Mouse (Mus musculus) midbrain, embryonic 12.5 days (tissue): ENCODE results near the gene Grm1. TPM values are rescaled to one million over a fixed set of nuclear protein-coding genes. Genes with fewer than 3 reads are reported as not detected.

Source experiments
- ATAC-seq: fragments of 200-750 bp; cut with Nextera tagmentation; 2 replicates; pipeline ENCODE4 v1.8.0; 2017; ENCODE audit warnings: low read depth, moderate TSS enrichment, moderate library complexity; ENCODE audit not compliant: low FRiP score
- H3K27ac ChIP-seq: fragments of 300-500 bp; sonication (generic); replicated peaks from 2 replicates; pipeline ENCODE4 v1.5.1; 2016; ENCODE audit warnings: mild to moderate bottlenecking
- H3K27me3 ChIP-seq: fragments of 300-500 bp; sonication (generic); 2 replicates; pipeline ENCODE4 v1.6.1; 2016; ENCODE audit warnings: mild to moderate bottlenecking
- H3K36me3 ChIP-seq: fragments of 300-500 bp; sonication (generic); 2 replicates; pipeline ENCODE4 v1.6.1; 2016
- H3K4me1 ChIP-seq: fragments of 300-500 bp; sonication (generic); 2 replicates; pipeline ENCODE4 v1.6.1; 2016
- H3K4me2 ChIP-seq: fragments of 300-500 bp; sonication (generic); replicated peaks from 2 replicates; pipeline ENCODE4 v1.6.1; 2016; ENCODE audit warnings: mild to moderate bottlenecking, moderate library complexity
- H3K4me3 ChIP-seq: fragments of 300-500 bp; sonication (generic); 2 replicates; pipeline ENCODE4 v1.5.1; 2016; ENCODE audit warnings: mild to moderate bottlenecking
- H3K9ac ChIP-seq: fragments of 300-500 bp; sonication (generic); replicated peaks from 2 replicates; pipeline ENCODE4 v1.6.1; 2016; ENCODE audit warnings: mild to moderate bottlenecking, moderate library complexity
- H3K9me3 ChIP-seq: fragments of 300-500 bp; sonication (generic); 2 replicates; pipeline ENCODE4 v1.6.1; 2016; ENCODE audit warnings: mild to moderate bottlenecking
- WGBS: fragments of 180-500 bp; shearing (Covaris S2); methylation state at CpG from one replicate; pipeline ENCODE4 v1.1.7; 2016; 5-methylcytosine and 5-hydroxymethylcytosine counted together
- polyA plus RNA-seq: library from polyadenylated mRNA; unstranded; fragments of >200 nt; fragmentation: Nextera tagmentation; extraction: Ambion mirVana; gene quantifications from 2 replicates; pipeline ENCODE4 v1.2.1, GENCODE M21; 2016

Grm1 gene
- polyA plus RNA-seq, 1 experiment from 2014 or later: 0.61 TPM

DNA sequence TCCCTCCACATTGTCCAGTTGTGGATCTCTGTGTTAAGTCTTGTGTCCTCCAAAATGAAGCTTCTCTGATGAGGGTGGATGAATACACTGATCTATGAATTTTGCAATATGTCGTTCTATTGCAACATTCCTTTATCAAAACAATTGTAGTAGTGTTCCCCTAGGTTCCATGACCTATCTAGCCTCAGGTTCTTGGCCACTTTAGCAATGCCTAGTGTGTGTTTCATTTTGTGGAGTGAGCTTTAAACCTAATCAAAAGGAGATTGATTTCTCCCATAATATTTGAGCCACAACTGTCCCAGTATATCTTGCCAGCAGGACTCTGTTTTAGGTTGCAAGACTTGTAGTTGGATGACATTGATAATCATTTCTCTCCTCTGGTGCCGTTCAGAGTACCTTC is 211.9 kb downstream of the Grm1 start:
- Histone ChIP-seq H3K9ac (no peak overlapping the region), H3K9me3 (no peaks in the 10 kb centered on the region), H3K4me3 (no peak overlapping the region), H3K27ac (no peak overlapping the region), H3K27me3 (no peaks in the 10 kb centered on the region), H3K4me2 (no peak overlapping the region), H3K4me1 (no peaks in the 10 kb centered on the region), H3K36me3 (no peaks in the 10 kb centered on the region)
- 83% methylated on average over 2 of the region's 2 CpGs for WGBS
- no peak for ATAC-seq

DNA sequence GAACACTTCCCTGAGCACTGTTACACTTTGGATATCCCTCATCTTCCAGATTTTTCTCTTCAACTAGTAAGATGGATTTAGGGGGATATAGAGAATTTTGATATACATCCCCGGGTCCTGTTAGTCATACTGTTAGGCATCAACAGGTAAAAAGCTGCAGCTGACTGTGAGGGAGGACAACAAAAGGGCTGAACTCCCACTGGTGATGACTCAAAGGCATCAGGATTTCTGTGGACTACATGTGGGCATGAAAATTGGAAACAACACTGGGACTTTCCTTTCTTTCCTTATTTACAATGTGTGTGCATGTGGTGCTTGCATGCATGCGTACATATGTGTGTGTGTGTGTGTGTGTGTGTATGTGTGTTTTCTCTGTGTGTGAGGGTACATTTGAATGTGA is 215.9 kb downstream of the Grm1 start:
- no peaks in the 10 kb centered on the region for H3K27me3 ChIP-seq
- H3K4me3 ChIP-seq: no peak overlapping the region
- H3K36me3 ChIP-seq: no peaks in the 10 kb centered on the region
- no peaks in the 10 kb centered on the region for H3K4me1 ChIP-seq
- H3K9me3 ChIP-seq: no peaks in the 10 kb centered on the region
- 88% methylated on average over 2 of the region's 2 CpGs for WGBS
- no peak overlapping the region for H3K27ac ChIP-seq
- no peak overlapping the region for H3K4me2 ChIP-seq
- no peak for ATAC-seq
- no peak overlapping the region for H3K9ac ChIP-seq

DNA sequence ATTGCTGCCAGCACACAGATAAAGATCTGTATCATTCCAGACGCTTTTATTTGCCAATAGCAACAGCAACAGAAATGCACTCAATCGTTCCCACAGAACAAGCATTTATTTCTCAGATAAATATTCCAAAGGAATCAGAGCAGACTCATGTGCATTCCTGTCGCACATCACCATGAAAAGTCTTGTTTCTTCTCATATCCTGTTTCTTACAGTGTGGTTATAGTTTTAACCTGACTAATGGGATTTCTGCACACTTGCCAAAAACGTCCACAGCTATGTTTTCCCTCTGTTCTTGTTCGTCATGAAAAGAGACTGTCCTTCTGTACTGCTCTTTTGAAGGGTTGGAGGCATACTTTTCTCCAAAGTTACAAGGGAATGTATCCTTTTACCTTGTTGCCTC is 217.4 kb downstream of the Grm1 start:
- Histone ChIP-seq H3K9ac (no peak overlapping the region), H3K4me1 (no peaks in the 10 kb centered on the region), H3K4me2 (no peak overlapping the region), H3K9me3 (no peaks in the 10 kb centered on the region), H3K36me3 (no peaks in the 10 kb centered on the region), H3K27ac (no peak overlapping the region), H3K27me3 (no peaks in the 10 kb centered on the region), H3K4me3 (no peak overlapping the region)
- WGBS: 70% methylated on average over 5 of the region's 5 CpGs
- ATAC-seq: no peak

DNA sequence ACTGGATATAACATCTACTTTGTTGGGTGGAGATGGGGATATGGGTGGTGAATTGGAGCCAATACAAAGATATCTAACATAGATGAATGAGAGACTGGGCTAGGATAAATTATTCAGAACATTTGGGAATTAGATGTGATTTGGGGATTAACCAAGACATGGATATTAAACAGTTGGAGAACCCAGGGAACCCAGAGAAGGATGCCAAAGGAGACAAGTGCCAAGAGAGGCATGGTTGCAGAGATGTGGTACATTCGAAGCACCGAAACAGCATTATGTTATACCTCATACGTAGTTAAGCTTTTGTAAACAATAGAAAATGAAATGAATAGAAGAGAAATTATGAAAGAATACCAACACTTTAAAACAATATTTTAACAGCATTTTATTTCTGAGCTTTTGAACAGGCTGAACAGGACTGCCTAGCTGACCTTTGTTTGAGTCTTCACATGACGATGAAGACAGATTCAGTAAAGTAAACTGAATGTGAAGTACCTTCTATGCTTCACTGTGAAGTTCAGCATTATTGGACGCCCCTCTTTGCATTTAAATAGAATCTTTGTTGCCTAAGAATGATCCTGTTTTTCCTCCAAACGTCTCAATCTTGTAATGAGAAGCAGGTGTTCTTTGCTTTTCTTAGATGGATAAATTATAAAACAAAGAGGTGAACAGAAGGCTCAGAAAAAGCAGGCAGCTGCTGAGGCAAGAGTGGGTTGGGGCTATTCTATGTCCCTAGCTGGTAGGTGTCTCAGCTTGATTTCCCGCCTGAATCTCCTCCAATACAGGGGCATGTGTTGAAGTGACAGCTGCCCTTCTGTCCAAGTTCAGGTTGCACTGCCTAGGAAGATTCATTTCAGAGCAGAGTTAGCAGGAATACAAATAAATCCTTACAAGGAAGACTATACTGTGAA is 234.5 kb downstream of the Grm1 start:
- no peak overlapping the region for H3K27ac ChIP-seq
- H3K9ac ChIP-seq: no peak overlapping the region
- H3K4me2 ChIP-seq: no peak overlapping the region
- peaks cover 5% of the 10 kb centered on the region; the same call in 1 of the 2 replicates for H3K4me1 ChIP-seq
- 60% methylated on average over 7 of the region's 7 CpGs for WGBS
- ATAC-seq: peak; percentile 77; the same call in 1 of the 2 replicates
- H3K27me3 ChIP-seq: no peaks in the 10 kb centered on the region
- H3K9me3 ChIP-seq: no peaks in the 10 kb centered on the region
- H3K36me3 ChIP-seq: no peaks in the 10 kb centered on the region
- H3K4me3 ChIP-seq: no peak overlapping the region

DNA sequence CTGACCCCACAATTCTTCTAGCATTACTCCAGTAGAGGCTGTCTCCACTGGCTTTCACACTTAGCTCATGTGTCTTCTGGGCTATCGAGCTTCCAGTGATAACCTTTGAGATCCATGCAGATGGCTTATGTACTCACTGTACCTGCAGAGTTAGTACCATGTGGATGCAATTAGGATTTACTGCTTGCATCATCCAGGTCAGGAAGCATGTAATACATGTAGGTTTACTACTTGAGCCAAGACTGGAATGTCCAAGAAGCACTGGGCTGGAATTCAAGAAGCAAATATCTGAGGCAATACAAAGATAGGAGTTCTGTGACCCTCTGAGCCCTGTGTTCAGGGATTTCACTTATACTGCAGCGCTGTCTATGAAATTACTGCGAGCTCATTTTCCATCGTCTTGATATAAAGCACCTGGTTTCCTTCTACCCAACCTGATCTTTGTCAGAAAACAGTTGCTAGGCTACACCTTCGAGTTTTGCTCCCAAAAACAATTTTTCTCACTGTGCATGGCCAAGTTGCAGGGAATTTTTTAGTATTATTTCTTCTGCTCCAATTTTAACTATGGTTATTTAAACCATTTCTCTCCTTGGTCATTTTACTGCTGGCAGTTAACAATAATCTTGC is 237.0 kb downstream of the Grm1 start:
- Histone ChIP-seq H3K27me3 (no peaks in the 10 kb centered on the region), H3K27ac (no peak overlapping the region), H3K4me3 (no peak overlapping the region), H3K36me3 (no peaks in the 10 kb centered on the region), H3K4me2 (no peak overlapping the region), H3K9me3 (no peaks in the 10 kb centered on the region), H3K4me1 (peaks cover 5% of the 10 kb centered on the region; the same call in 1 of the 2 replicates), H3K9ac (no peak overlapping the region)
- 87% methylated on average over 5 of the region's 5 CpGs for WGBS
- no peak for ATAC-seq

DNA sequence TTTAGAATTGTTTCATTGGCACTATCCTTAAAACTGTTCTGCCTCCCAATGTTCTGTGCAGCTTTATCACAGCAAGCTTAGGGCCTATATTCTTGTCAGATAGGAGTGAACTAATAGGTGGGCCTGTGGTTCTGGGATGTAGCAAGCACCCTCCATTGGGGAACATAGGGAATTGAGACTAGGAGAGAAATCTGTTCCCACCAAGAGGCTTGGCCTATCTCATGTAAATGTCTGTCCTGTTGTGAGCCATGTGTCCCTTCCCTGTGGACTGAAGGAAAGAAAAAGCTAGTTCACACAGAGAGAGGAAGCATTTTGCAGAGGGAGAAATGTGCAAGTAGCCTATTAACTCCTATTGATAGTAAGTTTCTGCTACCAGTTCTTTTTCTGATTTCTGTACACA is 246.8 kb downstream of the Grm1 start:
- Histone ChIP-seq H3K9ac (no peak overlapping the region), H3K9me3 (no peaks in the 10 kb centered on the region), H3K4me2 (no peak overlapping the region), H3K27me3 (no peaks in the 10 kb centered on the region), H3K36me3 (no peaks in the 10 kb centered on the region), H3K4me3 (no peak overlapping the region), H3K4me1 (no peaks in the 10 kb centered on the region), H3K27ac (no peak overlapping the region)
- ATAC-seq: no peak

DNA sequence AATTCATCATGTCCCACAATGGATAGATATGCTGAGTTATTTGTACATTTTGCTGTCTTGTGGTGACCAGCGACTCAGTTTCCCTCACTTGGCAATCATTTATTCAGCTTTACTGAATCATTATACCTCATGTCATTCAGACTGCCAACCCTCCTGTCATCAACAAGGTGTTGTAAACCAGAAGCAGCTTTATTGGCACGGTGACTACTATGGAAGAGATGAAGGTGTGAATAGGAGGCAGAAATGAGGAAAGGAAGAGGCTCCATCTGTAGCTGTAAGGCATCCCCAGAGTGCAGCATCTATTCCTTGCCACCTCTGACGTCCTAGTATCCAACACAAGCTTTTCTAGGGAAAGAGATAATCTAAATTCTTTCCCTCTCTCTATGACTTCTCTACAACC is 247.3 kb downstream of the Grm1 start:
- no peaks in the 10 kb centered on the region for H3K9me3 ChIP-seq
- H3K36me3 ChIP-seq: no peaks in the 10 kb centered on the region
- H3K4me3 ChIP-seq: no peak overlapping the region
- ATAC-seq: no peak
- no peak overlapping the region for H3K4me2 ChIP-seq
- no peak overlapping the region for H3K9ac ChIP-seq
- WGBS: 88% methylated on average over 3 of the region's 3 CpGs
- H3K27me3 ChIP-seq: no peaks in the 10 kb centered on the region
- H3K4me1 ChIP-seq: no peaks in the 10 kb centered on the region
- H3K27ac ChIP-seq: no peak overlapping the region

DNA sequence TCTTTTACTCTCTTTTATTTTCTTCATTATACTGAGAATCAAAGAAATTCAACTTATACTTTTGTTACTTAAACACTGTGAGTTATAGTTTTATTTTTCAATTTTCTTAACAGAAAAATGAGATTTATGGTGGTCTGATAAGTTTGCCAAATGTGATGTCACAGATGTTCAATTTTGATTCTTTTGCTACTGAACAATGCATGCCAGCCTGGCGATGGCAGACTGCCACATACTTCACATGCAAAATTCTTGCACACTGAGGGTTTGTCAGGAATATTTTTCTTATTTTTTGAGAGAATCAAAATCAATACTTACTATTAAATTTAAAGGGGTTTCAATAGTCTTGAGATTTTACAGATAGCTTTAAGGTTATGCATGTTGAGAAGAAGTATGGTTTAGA is 251.0 kb downstream of the Grm1 start:
- WGBS: 81% methylated on average over 1 of the region's 1 CpGs
- H3K4me1 ChIP-seq: no peaks in the 10 kb centered on the region
- no peak for ATAC-seq

DNA sequence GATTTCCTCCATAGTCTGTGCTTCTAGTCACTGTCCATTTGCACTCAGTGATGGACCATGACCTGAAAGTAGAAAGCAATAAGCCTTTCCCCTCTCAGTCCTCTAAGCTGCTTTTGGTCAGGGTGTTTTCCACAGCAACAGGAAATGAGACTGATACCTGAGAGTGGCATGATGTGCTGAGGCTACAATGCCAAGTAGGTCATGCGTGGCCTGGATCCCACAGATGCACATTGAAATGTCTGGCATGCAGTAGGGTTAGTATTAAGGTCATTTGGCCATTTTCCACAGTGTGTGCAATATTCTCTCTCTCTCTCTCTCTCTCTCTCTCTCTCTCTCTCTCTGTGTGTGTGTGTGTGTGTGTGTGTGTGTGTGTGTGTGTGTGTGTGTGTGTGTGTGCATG is 254.8 kb downstream of the Grm1 start:
- Histone ChIP-seq H3K4me3 (no peak overlapping the region), H3K27ac (no peak overlapping the region), H3K27me3 (no peaks in the 10 kb centered on the region), H3K4me2 (no peak overlapping the region), H3K9me3 (no peaks in the 10 kb centered on the region), H3K36me3 (no peaks in the 10 kb centered on the region), H3K4me1 (no peaks in the 10 kb centered on the region), H3K9ac (no peak overlapping the region)
- WGBS: 61% methylated on average over 1 of the region's 1 CpGs
- no peak for ATAC-seq

More for the DNA sequence above, 251.0 kb downstream of the Grm1 start:
- Histone ChIP-seq H3K36me3 (no peaks in the 10 kb centered on the region), H3K27ac (no peak overlapping the region), H3K4me3 (no peak overlapping the region), H3K9ac (no peak overlapping the region), H3K27me3 (no peaks in the 10 kb centered on the region), H3K9me3 (no peaks in the 10 kb centered on the region), H3K4me2 (no peak overlapping the region)

DNA sequence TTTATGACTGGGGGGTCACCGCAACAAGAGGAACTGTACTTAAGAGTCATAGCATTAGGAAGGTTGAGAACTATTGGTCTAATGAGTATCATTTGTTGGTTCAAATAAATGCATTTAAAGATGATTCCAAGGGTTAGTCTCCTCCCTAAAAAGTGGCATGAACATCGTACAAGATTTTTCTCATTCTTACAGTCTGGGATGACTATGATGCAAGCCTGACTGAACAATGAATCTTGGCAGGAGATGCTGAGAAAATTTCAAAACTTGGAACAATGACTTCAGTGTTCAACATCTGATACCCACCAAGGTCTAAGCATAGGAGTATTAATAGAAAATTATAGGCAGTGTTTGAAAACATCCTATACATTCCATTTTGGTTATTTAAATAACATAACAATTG is 264.1 kb downstream of the Grm1 start:
- 88% methylated on average over 2 of the region's 2 CpGs for WGBS
- no peak for ATAC-seq
- H3K9ac ChIP-seq: no peak overlapping the region
- H3K4me1 ChIP-seq: no peaks in the 10 kb centered on the region
- no peaks in the 10 kb centered on the region for H3K9me3 ChIP-seq
- H3K27me3 ChIP-seq: no peaks in the 10 kb centered on the region
- no peak overlapping the region for H3K27ac ChIP-seq
- H3K4me2 ChIP-seq: no peak overlapping the region
- no peaks in the 10 kb centered on the region for H3K36me3 ChIP-seq
- H3K4me3 ChIP-seq: no peak overlapping the region

DNA sequence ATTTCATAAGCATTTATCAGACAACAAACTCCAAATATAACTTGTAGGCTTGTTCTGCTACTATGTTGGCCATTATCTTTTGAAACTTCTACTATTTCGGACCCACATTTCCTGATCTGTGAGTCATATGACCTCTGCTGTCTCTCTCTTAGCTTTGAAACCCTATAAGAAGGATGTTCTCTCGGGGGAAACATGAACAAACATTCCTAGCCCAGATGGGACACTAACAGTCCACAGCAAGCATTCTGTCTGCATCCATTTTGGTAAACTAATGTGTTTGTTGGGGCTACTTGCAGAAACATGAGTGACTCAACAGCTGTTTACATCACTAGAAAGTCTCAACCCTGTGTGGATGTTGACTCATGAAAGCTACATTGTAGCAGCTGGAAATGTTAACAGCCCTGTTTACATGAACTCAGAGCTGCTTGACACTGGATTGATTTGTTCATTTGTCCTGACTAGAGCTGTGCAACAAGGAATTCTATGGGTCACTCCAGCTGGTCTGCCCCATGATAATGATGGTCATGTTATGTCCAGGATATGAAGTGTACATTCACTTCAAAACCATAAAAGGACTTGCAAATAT is 267.4 kb downstream of the Grm1 start:
- H3K4me1 ChIP-seq: no peaks in the 10 kb centered on the region; the same call in 1 of the 2 replicates
- 71% methylated on average over 2 of the region's 2 CpGs for WGBS
- no peak for ATAC-seq

More for the DNA sequence above, 267.4 kb downstream of the Grm1 start:
- H3K4me2 ChIP-seq: no peak overlapping the region
- no peaks in the 10 kb centered on the region for H3K27me3 ChIP-seq
- no peaks in the 10 kb centered on the region for H3K9me3 ChIP-seq
- H3K36me3 ChIP-seq: no peaks in the 10 kb centered on the region
- no peak overlapping the region for H3K9ac ChIP-seq
- no peak overlapping the region for H3K4me3 ChIP-seq
- no peak overlapping the region for H3K27ac ChIP-seq
